Comparison of ENCODE assay signal across 8 mouse cellular contexts in the genomic region with DNA sequence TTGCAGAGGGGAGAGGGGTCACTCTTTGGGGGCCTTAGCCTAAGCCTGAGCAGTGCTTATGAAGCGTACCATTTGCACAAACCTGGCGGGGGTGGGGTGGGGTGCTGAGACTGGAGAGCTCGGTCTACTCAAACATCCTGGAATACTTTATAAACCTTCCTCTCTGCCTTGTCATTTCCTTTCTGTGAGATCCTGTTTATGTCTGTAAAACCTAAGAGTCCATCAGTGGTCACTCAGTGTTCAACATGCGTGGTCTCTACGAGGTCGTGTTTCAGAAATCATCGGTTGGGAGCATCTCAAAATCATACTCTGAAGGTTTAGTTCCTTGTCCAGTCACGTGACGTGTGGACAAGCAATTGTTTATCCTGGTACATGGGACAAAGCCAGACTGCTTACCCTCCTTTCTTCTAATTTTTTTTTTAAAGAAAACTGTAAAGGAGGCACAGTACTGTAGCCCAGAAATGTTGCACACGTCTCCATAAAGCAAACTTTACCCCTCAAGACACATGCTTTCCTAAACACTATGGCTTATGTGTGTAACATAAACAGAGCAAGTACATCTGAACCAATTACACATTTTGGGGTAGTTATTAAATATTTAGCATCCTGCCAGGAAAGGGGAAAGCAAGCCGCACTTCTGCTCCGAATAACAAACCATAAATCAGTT.
DNase-seq lines count a peak whose midpoint lies in the region; ATAC-seq and TF ChIP-seq lines count a peak whose summit lies in the region.

No protein-coding gene starts in this region.

- H3K4me1 ChIP-seq in heart, embryonic 16.5 days (ENCODE audit: control insufficient read depth, insufficient read depth, low read length) = peaks cover 27% of the 10 kb centered on the region
- peaks cover 33% of the 10 kb centered on the region for H3K4me1 ChIP-seq in limb, embryonic 14.5 days (ENCODE audit: control insufficient read depth, insufficient read depth, low read length)
- H3K4me1 ChIP-seq in midbrain, embryonic 15.5 days = peaks cover 9% of the 10 kb centered on the region

- peak; percentile 27 for DNase-seq in adrenal gland, postnatal 10 days
- no peak for DNase-seq in adrenal gland, postnatal 25 days
- DNase-seq in limb, embryonic 14.5 days (ENCODE audit: low spot score) = no peak
- DNase-seq in left cerebral cortex, adult 11 months (ENCODE audit: low spot score) = no peak
- no peak for DNase-seq in gastrocnemius, adult 18-20 months (ENCODE audit: low spot score)

- WGBS in heart, embryonic 16.5 days = 4% methylated on average over 12 of the region's 12 CpGs
- 11% methylated on average over 12 of the region's 12 CpGs for WGBS in limb, embryonic 14.5 days
- 20% methylated on average over 12 of the region's 12 CpGs for WGBS in midbrain, embryonic 15.5 days

- ATAC-seq in common myeloid progenitor, adult 5-6 weeks (replicated peaks; ENCODE audit: low read depth, poor library complexity, severe bottlenecking) = peak; percentile 43
- peak; percentile 40 for ATAC-seq in heart, embryonic 16.5 days (replicated peaks; ENCODE audit: extremely low read depth, insufficient read depth, low FRiP score)
- peak; percentile 34 for ATAC-seq in limb, embryonic 14.5 days (ENCODE audit: low FRiP score, low read depth)
- peak; percentile 35; the same call in 1 of the 2 replicates for ATAC-seq in midbrain, embryonic 15.5 days (replicated peaks)

- H3K4me2 ChIP-seq in heart, embryonic 16.5 days (ENCODE audit: low read depth, low read length) = peak overlapping the region; percentile 80
- peak overlapping the region; percentile 70 for H3K4me2 ChIP-seq in limb, embryonic 14.5 days (replicated peaks; ENCODE audit: low read depth, low read length, severe bottlenecking)
- H3K4me2 ChIP-seq in midbrain, embryonic 15.5 days = peak overlapping the region; percentile 91

- no peaks in the 10 kb centered on the region for H3K27me3 ChIP-seq in heart, embryonic 16.5 days (ENCODE audit: control insufficient read depth, insufficient read depth, low read length)
- H3K27me3 ChIP-seq in limb, embryonic 14.5 days (ENCODE audit: control insufficient read depth, insufficient read depth, low read length) = no peaks in the 10 kb centered on the region
- H3K27me3 ChIP-seq in midbrain, embryonic 15.5 days (replicated peaks) = no peaks in the 10 kb centered on the region

- H3K27ac ChIP-seq in heart, embryonic 16.5 days (ENCODE audit: low read length) = peak overlapping the region; percentile 98
- peak overlapping the region; percentile 98 for H3K27ac ChIP-seq in limb, embryonic 14.5 days (replicated peaks; ENCODE audit: low read depth, low read length)
- H3K27ac ChIP-seq in midbrain, embryonic 15.5 days = no peak overlapping the region

- no peaks in the 10 kb centered on the region for H3K9me3 ChIP-seq in heart, embryonic 16.5 days (replicated peaks; ENCODE audit: control insufficient read depth, low read length)
- no peaks in the 10 kb centered on the region for H3K9me3 ChIP-seq in limb, embryonic 14.5 days (ENCODE audit: control insufficient read depth, low read length)
- H3K9me3 ChIP-seq in midbrain, embryonic 15.5 days = no peaks in the 10 kb centered on the region

- no peak for TF ChIP-seq POLR2A in limb, embryonic 14.5 days (IDR thresholded peaks at IDR 0.05; ENCODE audit: borderline replicate concordance, extremely low read depth, insufficient read depth, insufficient read length)

- peak overlapping the region; percentile 64 for H3K4me3 ChIP-seq in heart, embryonic 16.5 days (ENCODE audit: low read length)
- peak overlapping the region; percentile 57 for H3K4me3 ChIP-seq in limb, embryonic 14.5 days (replicated peaks; ENCODE audit: low read length)
- H3K4me3 ChIP-seq in midbrain, embryonic 15.5 days = peak overlapping the region; percentile 67

- H3K36me3 ChIP-seq in heart, embryonic 16.5 days (ENCODE audit: control insufficient read depth, insufficient read depth) = no peaks in the 10 kb centered on the region
- no peaks in the 10 kb centered on the region for H3K36me3 ChIP-seq in limb, embryonic 14.5 days (ENCODE audit: control insufficient read depth, insufficient read depth, low read length)
- no peaks in the 10 kb centered on the region for H3K36me3 ChIP-seq in midbrain, embryonic 15.5 days (replicated peaks)

- H3K9ac ChIP-seq in heart, embryonic 16.5 days (ENCODE audit: low read length) = peak overlapping the region; percentile 91
- peak overlapping the region; percentile 96 for H3K9ac ChIP-seq in limb, embryonic 14.5 days (ENCODE audit: low read depth, low read length, severe bottlenecking)
- H3K9ac ChIP-seq in midbrain, embryonic 15.5 days = peak overlapping the region; percentile 68; the same call in 1 of the 2 replicates
